Mouse (Mus musculus): ENCODE results near the gene Olfr395. TPM values are rescaled to one million over a fixed set of nuclear protein-coding genes. Genes with fewer than 3 reads are reported as not detected.

The Olfr395 gene
- not detected for polyA plus RNA-seq (2017; shearing (Covaris generic))

DNA sequence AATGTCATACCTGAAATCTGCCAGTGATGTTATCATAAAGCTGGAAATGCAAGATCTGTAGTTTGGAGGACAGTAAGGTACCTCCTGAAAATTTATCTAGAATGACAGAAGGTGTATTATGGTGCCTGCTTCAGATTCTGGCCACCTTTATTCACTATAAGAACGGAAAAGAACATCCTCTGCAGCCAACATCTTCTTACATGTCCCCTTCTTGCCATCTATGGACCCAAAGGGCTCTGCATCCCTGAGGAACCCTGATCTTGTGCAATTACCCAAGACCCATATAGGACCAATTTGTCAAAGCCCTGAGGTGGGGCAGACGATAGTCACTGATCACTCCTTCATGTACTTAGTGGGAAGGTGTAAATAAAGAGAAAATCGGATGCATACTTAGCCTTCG is at the start of gene Olfr395:
Gene Olfr395 (minus strand): TSS at position 101 of the 400 bp plus-strand sequence.

DNA sequence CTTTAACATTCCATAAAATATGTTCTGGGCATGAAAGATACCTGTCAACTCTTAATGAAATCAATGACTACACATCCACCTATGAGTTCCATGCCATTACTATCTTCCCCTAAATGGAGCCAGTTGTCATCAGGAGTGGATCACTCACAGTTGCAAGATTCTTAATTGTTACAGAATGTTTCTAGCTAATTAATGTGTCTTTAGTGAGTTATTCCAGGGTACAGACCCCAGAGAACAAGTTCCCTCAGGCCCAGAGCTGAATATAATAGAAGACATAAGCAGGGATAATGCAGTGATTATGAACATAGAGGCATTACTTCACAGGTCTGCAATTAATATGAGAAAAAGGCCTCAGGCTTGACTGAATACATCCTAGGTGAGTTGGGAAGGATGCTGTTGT is 27.3 kb upstream of the Olfr395 start, which contains the start of gene Olfr23:
Gene Olfr23 (plus strand): TSS at position 301 of the 400 bp plus-strand sequence.

DNA sequence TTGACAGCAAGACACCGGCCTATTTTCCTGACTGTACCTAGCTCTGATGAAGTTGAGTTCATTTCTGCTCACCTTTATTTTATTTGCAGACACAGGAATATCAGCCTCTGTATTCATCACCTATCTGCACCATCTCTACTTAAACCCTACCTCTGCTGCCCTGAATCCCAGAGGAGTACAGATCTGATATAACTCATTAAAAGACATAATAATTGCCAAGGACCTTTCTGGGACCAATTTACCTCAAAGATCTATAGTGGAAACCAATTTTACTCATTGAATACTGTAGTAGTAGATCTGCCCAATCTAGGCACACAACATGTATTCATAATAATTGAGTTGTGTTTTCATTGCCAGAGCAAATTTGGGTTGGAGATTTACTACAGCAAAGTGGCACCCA is 18.4 kb downstream of the Olfr395 start, which contains the start of gene Olfr394:
Gene Olfr394 (minus strand): TSS at position 101 of the 400 bp plus-strand sequence.

Other genes starting within 250 kb of the Olfr395 start
- not detected for gene Zfp735, start 220.5 kb downstream of the Olfr395 start, polyA plus RNA-seq (2017; shearing (Covaris generic))
- gene Olfr389, start 128.6 kb downstream of the Olfr395 start, polyA plus RNA-seq (2017; shearing (Covaris generic)) = not detected
- gene Olfr390, start 126.3 kb downstream of the Olfr395 start, polyA plus RNA-seq (2017; shearing (Covaris generic)) = not detected
- not detected for gene Olfr391-ps, start 106.2 kb downstream of the Olfr395 start, polyA plus RNA-seq (2017; shearing (Covaris generic))
- 0.27 TPM for gene Olfr392, start 92.2 kb downstream of the Olfr395 start, polyA plus RNA-seq (2017; shearing (Covaris generic))
- gene Olfr393, start 57.8 kb downstream of the Olfr395 start, polyA plus RNA-seq (2017; shearing (Covaris generic)) = not detected
- gene Olfr394, start 18.5 kb downstream of the Olfr395 start, polyA plus RNA-seq (2017; shearing (Covaris generic)) = not detected
- gene Olfr23, start 27.4 kb upstream of the Olfr395 start, polyA plus RNA-seq (2017; shearing (Covaris generic)) = not detected
- not detected for gene Olfr397, start 51.5 kb upstream of the Olfr395 start, polyA plus RNA-seq (2017; shearing (Covaris generic))
- 0.07 TPM for gene Olfr398, start 81.1 kb upstream of the Olfr395 start, polyA plus RNA-seq (2017; shearing (Covaris generic))
- gene Olfr139, start 147.3 kb upstream of the Olfr395 start, polyA plus RNA-seq (2017; shearing (Covaris generic)) = not detected
- not detected for gene Olfr399, start 147.3 kb upstream of the Olfr395 start, polyA plus RNA-seq (2017; shearing (Covaris generic))
- not detected for gene Zfp616, start 160.7 kb upstream of the Olfr395 start, polyA plus RNA-seq (2017; shearing (Covaris generic))
- not detected for gene Olfr401, start 204.4 kb upstream of the Olfr395 start, polyA plus RNA-seq (2017; shearing (Covaris generic))
- gene Olfr402, start 244.2 kb upstream of the Olfr395 start, polyA plus RNA-seq (2017; shearing (Covaris generic)) = not detected

Data from effector memory CD4-positive, alpha-beta T cell, adult 7 months (primary cell).